Mouse (Mus musculus) cerebellum, adult 2 months (tissue): ENCODE data around the gene Rcor1. TPM values are rescaled to one million over a fixed set of nuclear protein-coding genes. Genes with fewer than 3 reads are reported as not detected.
A peak's percentile ranks its signal among the peaks of the same experiment; 100 is the strongest.

ENCODE experiments used
- DNase-seq, 2 experiments: peaks; one replicate each; pipeline ENCODE4 v3.0.0; 2021
- H3K27ac ChIP-seq: fragments of 200-500 bp; 2 replicates; pipeline ENCODE4 v1.5.1; 2012; ENCODE audit warnings: low read length, control low read depth, inconsistent platforms; ENCODE audit not compliant: insufficient read depth
- H3K27me3 ChIP-seq: fragments of 200-500 bp; 2 replicates; pipeline ENCODE4 v1.6.1; 2012; ENCODE audit warnings: inconsistent platforms, mild to moderate bottlenecking, low read length, moderate library complexity; ENCODE audit not compliant: control insufficient read depth, insufficient read depth
- H3K4me1 ChIP-seq: fragments of 200-500 bp; 2 replicates; pipeline ENCODE4 v1.6.1; 2011; ENCODE audit warnings: low read length; ENCODE audit not compliant: control insufficient read depth, insufficient read depth
- H3K4me3 ChIP-seq: fragments of 200-500 bp; replicated peaks from 2 replicates; pipeline ENCODE3; 2011; ENCODE audit warnings: mild to moderate bottlenecking, low read depth, low read length, control low read depth; ENCODE audit not compliant: insufficient read depth
- CTCF ChIP-seq: fragments of 200-500 bp; IDR thresholded peaks from 2 replicates; pipeline ENCODE4 v1.5.1; 2011; ENCODE audit warnings: low read depth, mild to moderate bottlenecking, control low read depth, low read length, moderate library complexity, borderline replicate concordance; ENCODE audit not compliant: insufficient read depth
- POLR2A ChIP-seq: fragments of 200-500 bp; IDR thresholded peaks from 2 replicates; pipeline ENCODE4 v1.6.1; 2011; ENCODE audit warnings: low read length, control low read depth, borderline replicate concordance; ENCODE audit not compliant: insufficient read depth
- WGBS: fragments of 180-500 bp; shearing (Covaris S2); methylation state at CpG from one replicate; pipeline ENCODE4 v1.1.7; 2018; 5-methylcytosine and 5-hydroxymethylcytosine counted together
- polyA plus RNA-seq: library from polyadenylated mRNA; depleted of rRNA; stranded (reverse); fragments of >200 nt; gene quantifications from 2 replicates; pipeline ENCODE4 v1.2.3, GENCODE M21; 2012; rRNA removed

Gene Rcor1
- polyA plus RNA-seq, 1 experiment, result 15.8 TPM

DNA sequence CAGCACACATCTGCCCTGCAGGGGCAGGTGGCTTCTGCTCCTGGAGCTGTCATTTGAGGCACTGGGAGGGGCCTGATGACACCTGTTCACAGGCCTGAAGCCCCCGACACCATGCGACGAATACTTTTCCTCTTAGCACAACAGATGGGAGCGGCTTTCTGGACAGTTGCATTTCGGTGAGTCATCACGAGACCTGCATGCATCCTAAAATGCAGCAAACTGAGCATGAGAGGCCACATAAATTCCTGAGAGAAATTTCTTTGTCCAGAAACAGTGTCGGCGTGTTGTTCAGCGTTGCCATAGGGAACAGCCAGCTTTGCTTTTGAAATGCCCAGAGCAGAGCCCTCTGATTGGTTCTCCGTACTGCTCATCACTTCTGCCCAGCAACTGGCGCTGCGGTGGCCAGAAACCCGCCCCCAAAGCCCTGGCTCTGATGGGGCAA, 125.2 kb downstream of the Rcor1 start:
- TF ChIP-seq POLR2A (no peak), CTCF (no peak)
- peak overlapping the region; percentile 45 for H3K4me3 ChIP-seq
- DNase-seq, result peak; percentile 85 to 89
- H3K4me1 ChIP-seq, result peaks cover 4% of the 10 kb centered on the region; the same call in 1 of the 2 replicates
- no peaks in the 10 kb centered on the region for H3K27me3 ChIP-seq
- H3K27ac ChIP-seq, result no peak overlapping the region
- WGBS, result 6% methylated on average over 13 of the region's 13 CpGs

DNA sequence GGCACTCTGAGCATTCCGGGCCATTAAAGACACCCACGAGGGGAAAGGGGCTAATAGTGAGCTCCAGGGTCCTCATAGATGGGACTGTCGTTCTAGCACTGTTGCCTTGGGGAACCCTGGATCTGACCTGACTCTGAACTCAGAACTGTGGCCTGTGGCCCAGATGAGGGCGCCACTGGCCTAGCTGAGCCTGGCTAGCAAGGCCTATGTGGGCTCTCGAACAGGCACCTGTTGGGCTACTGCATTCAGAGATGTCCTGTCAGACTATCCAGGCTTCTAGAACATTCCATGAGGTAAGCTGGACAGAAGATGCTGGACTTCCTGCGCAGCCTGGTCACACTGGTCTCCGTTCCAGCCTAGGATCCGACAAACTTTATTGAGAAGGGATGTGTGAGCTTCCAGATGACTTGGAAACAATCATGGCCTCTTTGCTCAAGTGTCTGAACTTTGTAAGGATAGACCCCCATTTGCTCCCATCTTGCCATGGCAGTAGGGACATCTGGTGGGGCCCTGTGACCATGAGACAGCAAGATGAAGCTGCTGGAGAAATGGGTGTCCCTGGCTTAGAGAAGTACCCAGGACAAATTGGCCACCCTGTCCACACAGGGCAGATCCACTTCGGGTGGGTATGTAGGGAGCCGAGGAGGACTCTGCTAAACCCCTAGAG, 126.1 kb downstream of the Rcor1 start:
- DNase-seq, result peak; percentile 56 to 58
- H3K27ac ChIP-seq, result peak overlapping the region; percentile 41
- TF ChIP-seq POLR2A (no peak), CTCF (peak; percentile 59)
- H3K27me3 ChIP-seq, result no peaks in the 10 kb centered on the region
- 54% methylated on average over 10 of the region's 10 CpGs for WGBS
- H3K4me3 ChIP-seq, result peak overlapping the region; percentile 66
- peaks cover 4% of the 10 kb centered on the region; the same call in 1 of the 2 replicates for H3K4me1 ChIP-seq

Other genes with a start within 250 kb of the Rcor1 start
- 5.9 and 6.7 TPM in 2 replicates for gene Mok, start 198.4 kb upstream of the Rcor1 start, polyA plus RNA-seq
- gene Zfp839, start 189.1 kb upstream of the Rcor1 start, polyA plus RNA-seq, result 7.6 and 8.5 TPM in 2 replicates
- 59.6 and 65.7 TPM in 2 replicates for gene Cinp, start 150.2 kb upstream of the Rcor1 start, polyA plus RNA-seq
- gene Tecpr2, start 150.1 kb upstream of the Rcor1 start, polyA plus RNA-seq, result 20.2 and 20.7 TPM in 2 replicates
- gene Ankrd9, start 60.3 kb upstream of the Rcor1 start, polyA plus RNA-seq, result 53.3 and 54.8 TPM in 2 replicates
- gene Traf3, start 127.0 kb downstream of the Rcor1 start, polyA plus RNA-seq, result 29.3 and 29.8 TPM in 2 replicates
- gene 4930595D18Rik, start 145.1 kb downstream of the Rcor1 start, polyA plus RNA-seq, result not detected in 2 replicates
- gene Amn, start 231.7 kb downstream of the Rcor1 start, polyA plus RNA-seq, result 6.4 and 9.6 TPM in 2 replicates